Mouse (Mus musculus) stomach, embryonic 14.5 days (tissue): Measurements from ENCODE around the gene Casq2. TPM values are rescaled to one million over a fixed set of nuclear protein-coding genes. Genes with fewer than 3 reads are reported as not detected.

Experiments used
- ATAC-seq: fragments of 200-750 bp; cut with Nextera tagmentation; 2 replicates; pipeline ENCODE4 v1.8.0; 2017; ENCODE audit warnings: low read depth, moderate TSS enrichment; ENCODE audit not compliant: insufficient number of reproducible peaks, insufficient read depth, low FRiP score
- H3K27ac ChIP-seq: fragments of 300-500 bp; sonication (generic); 2 replicates; pipeline ENCODE4 v1.5.1; 2014; ENCODE audit warnings: mild to moderate bottlenecking, low read length, moderate library complexity, mixed read lengths
- H3K27me3 ChIP-seq: fragments of 300-500 bp; sonication (generic); 2 replicates; pipeline ENCODE4 v1.6.1; 2014; ENCODE audit warnings: low read length, control low read depth, mixed read lengths; ENCODE audit not compliant: control insufficient read depth, insufficient read depth
- H3K36me3 ChIP-seq: fragments of 300-500 bp; sonication (generic); 2 replicates; pipeline ENCODE4 v1.6.1; 2014; ENCODE audit warnings: mild to moderate bottlenecking, control low read depth, low read length, moderate library complexity, mixed read lengths; ENCODE audit not compliant: control insufficient read depth, insufficient read depth
- H3K4me1 ChIP-seq: fragments of 300-500 bp; sonication (generic); 2 replicates; pipeline ENCODE4 v1.6.1; 2014; ENCODE audit warnings: low read length, control low read depth, mixed read lengths; ENCODE audit not compliant: control insufficient read depth, insufficient read depth
- H3K4me2 ChIP-seq: fragments of 300-500 bp; sonication (generic); replicated peaks from 2 replicates; pipeline ENCODE4 v1.6.1; 2014; ENCODE audit warnings: low read depth, low read length, control low read depth
- H3K4me3 ChIP-seq: fragments of 300-500 bp; sonication (generic); 2 replicates; pipeline ENCODE4 v1.5.1; 2014; ENCODE audit warnings: low read depth, low read length, control low read depth
- H3K9ac ChIP-seq: fragments of 300-500 bp; sonication (generic); replicated peaks from 2 replicates; pipeline ENCODE4 v1.6.1; 2014; ENCODE audit warnings: low read depth, mild to moderate bottlenecking, control low read depth, low read length, moderate library complexity, mixed read lengths
- H3K9me3 ChIP-seq: fragments of 300-500 bp; sonication (generic); 2 replicates; pipeline ENCODE4 v1.6.1; 2016; ENCODE audit warnings: low read depth, low read length, control low read depth; ENCODE audit not compliant: control insufficient read depth
- WGBS: fragments of 180-500 bp; shearing (Covaris S2); extraction: QIAGEN DNeasy Blood & Tissue Kit; methylation state at CpG from one replicate; pipeline ENCODE4 v1.1.7; 2014; 5-methylcytosine and 5-hydroxymethylcytosine counted together
- polyA plus RNA-seq: library from polyadenylated mRNA; unstranded; fragments of >200 nt; fragmentation: Nextera tagmentation; extraction: Ambion mirVana; gene quantifications from 2 replicates; pipeline ENCODE4 v1.2.1, GENCODE M21; 2014

The Casq2 gene
- polyA plus RNA-seq, 1 experiment from 2014 or later: 0.65 TPM

GRCm38 (mm10) chr3:102128242-102128641 is 42.0 kb downstream of the Casq2 start:
- no peak for ATAC-seq
- Histone ChIP-seq H3K9me3 (no peaks in the 10 kb centered on the region), H3K4me1 (0 out of 2 replicates have a peak, but pooled peaks cover 3% of the 10 kb centered on the region), H3K36me3 (no peaks in the 10 kb centered on the region), H3K4me2 (no peak overlapping the region), H3K27me3 (no peaks in the 10 kb centered on the region), H3K27ac (no peak overlapping the region), H3K9ac (no peak overlapping the region), H3K4me3 (no peak overlapping the region)
- WGBS: 79% methylated on average over 2 of the region's 2 CpGs

GRCm38 (mm10) chr3:102130478-102130877 is 44.3 kb downstream of the Casq2 start:
- H3K4me2 ChIP-seq: no peak overlapping the region
- no peak overlapping the region for H3K9ac ChIP-seq
- WGBS: 68% methylated on average over 6 of the region's 6 CpGs

GRCm38 (mm10) chr3:102131627-102132324 is 45.6 kb downstream of the Casq2 start:
- Histone ChIP-seq H3K27me3 (no peaks in the 10 kb centered on the region), H3K4me2 (no peak overlapping the region), H3K9me3 (no peaks in the 10 kb centered on the region), H3K36me3 (no peaks in the 10 kb centered on the region), H3K4me3 (no peak overlapping the region), H3K9ac (no peak overlapping the region), H3K4me1 (peaks cover 11% of the 10 kb centered on the region; the same call in 1 of the 2 replicates), H3K27ac (no peak overlapping the region)
- ATAC-seq: no peak
- 92% methylated on average over 9 of the region's 9 CpGs for whole genome bisulfite sequencing

More at GRCm38 (mm10) chr3:102130478-102130877, 44.3 kb downstream of the Casq2 start:
- H3K27ac ChIP-seq: no peak overlapping the region
- H3K36me3 ChIP-seq: no peaks in the 10 kb centered on the region
- H3K4me3 ChIP-seq: no peak overlapping the region
- no peak for ATAC-seq
- no peaks in the 10 kb centered on the region for H3K27me3 ChIP-seq
- H3K4me1 ChIP-seq: peaks cover 10% of the 10 kb centered on the region; the same call in 1 of the 2 replicates
- H3K9me3 ChIP-seq: no peaks in the 10 kb centered on the region

GRCm38 (mm10) chr3:102135389-102136113 is 49.3 kb downstream of the Casq2 start:
- Histone ChIP-seq H3K4me1 (peaks cover 11% of the 10 kb centered on the region; the same call in 1 of the 2 replicates), H3K9ac (no peak overlapping the region), H3K9me3 (no peaks in the 10 kb centered on the region), H3K36me3 (no peaks in the 10 kb centered on the region), H3K4me2 (no peak overlapping the region), H3K4me3 (no peak overlapping the region), H3K27ac (peak overlapping the region; percentile 89), H3K27me3 (no peaks in the 10 kb centered on the region)
- ATAC-seq: peak; percentile 85
- 25% methylated on average over 10 of the region's 10 CpGs for WGBS

- H3K27me3 ChIP-seq: no peaks in the 10 kb centered on the region
- H3K9ac ChIP-seq: no peak overlapping the region
- no peaks in the 10 kb centered on the region for H3K9me3 ChIP-seq
- ATAC-seq: no peak
- no peak overlapping the region for H3K4me2 ChIP-seq
- no peak overlapping the region for H3K27ac ChIP-seq
- H3K36me3 ChIP-seq: no peaks in the 10 kb centered on the region
- 67% methylated on average over 10 of the region's 10 CpGs for WGBS
- H3K4me3 ChIP-seq: no peak overlapping the region
- H3K4me1 ChIP-seq: peaks cover 11% of the 10 kb centered on the region; the same call in 1 of the 2 replicates
Observed at GRCm38 (mm10) chr3:102137158-102137557, 50.9 kb downstream of the Casq2 start.

DNA sequence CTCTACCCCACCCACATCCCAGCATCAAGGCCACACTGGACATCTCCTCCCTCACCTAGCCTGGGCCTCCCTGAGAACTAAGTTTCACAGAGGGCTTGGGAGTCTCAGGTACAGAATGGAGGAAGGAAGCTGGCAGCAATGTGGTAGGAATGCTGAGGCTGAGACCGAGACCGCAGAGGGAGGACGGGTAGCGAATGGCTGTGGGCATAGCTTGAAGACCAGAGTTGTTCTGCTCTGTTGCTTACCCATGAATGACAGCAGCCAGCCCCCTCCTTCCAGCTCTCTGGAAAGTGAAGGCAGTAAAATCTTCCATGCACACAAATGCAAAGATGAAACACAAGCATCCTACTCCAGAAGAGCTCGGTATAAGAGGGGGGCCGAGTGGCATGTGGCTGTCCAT is 52.7 kb downstream of the Casq2 start:
- whole genome bisulfite sequencing: 86% methylated on average over 6 of the region's 6 CpGs
- Histone ChIP-seq H3K9me3 (no peaks in the 10 kb centered on the region), H3K4me2 (no peak overlapping the region), H3K4me3 (no peak overlapping the region), H3K9ac (no peak overlapping the region), H3K36me3 (no peaks in the 10 kb centered on the region), H3K4me1 (peaks cover 11% of the 10 kb centered on the region; the same call in 1 of the 2 replicates), H3K27me3 (no peaks in the 10 kb centered on the region), H3K27ac (no peak overlapping the region)
- ATAC-seq: no peak

- H3K4me2 ChIP-seq: no peak overlapping the region
- H3K27me3 ChIP-seq: no peaks in the 10 kb centered on the region
- ATAC-seq: no peak
- peaks cover 4% of the 10 kb centered on the region; the same call in 1 of the 2 replicates for H3K4me1 ChIP-seq
- H3K9ac ChIP-seq: no peak overlapping the region
- 73% methylated on average over 6 of the region's 6 CpGs for WGBS
- H3K9me3 ChIP-seq: no peaks in the 10 kb centered on the region
- H3K4me3 ChIP-seq: no peak overlapping the region
- H3K36me3 ChIP-seq: no peaks in the 10 kb centered on the region
- H3K27ac ChIP-seq: peak overlapping the region; percentile 52; the same call in 1 of the 2 replicates
Observed at GRCm38 (mm10) chr3:102140606-102141005, 54.4 kb downstream of the Casq2 start.

DNA sequence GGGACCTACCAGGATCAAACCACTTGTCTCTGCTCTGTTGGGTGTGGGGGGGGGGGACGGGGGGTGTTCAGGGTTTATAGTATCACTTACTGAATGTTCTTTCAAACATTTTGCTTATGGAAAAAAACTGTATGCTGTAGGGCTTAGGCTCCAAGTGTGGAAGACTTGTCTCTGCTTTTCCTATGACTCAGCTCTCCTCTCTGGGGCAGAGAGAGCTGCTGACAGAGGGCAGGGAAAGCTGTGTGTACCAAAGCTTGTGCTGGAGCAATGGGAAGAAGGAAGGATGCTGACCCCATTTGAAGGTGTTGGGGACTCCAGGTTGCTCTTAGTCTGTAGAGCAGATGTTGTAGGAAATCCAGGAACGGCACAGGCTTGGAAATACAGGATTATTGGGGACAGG is 55.2 kb downstream of the Casq2 start:
- Histone ChIP-seq H3K9ac (no peak overlapping the region), H3K4me1 (no peaks in the 10 kb centered on the region; the same call in 1 of the 2 replicates), H3K36me3 (no peaks in the 10 kb centered on the region), H3K9me3 (no peaks in the 10 kb centered on the region), H3K4me3 (no peak overlapping the region), H3K27me3 (no peaks in the 10 kb centered on the region), H3K27ac (no peak overlapping the region), H3K4me2 (no peak overlapping the region)
- ATAC-seq: no peak
- WGBS: 69% methylated on average over 2 of the region's 2 CpGs
